Comparison of ENCODE assay signal across 20 mouse cellular contexts in the genomic region with DNA sequence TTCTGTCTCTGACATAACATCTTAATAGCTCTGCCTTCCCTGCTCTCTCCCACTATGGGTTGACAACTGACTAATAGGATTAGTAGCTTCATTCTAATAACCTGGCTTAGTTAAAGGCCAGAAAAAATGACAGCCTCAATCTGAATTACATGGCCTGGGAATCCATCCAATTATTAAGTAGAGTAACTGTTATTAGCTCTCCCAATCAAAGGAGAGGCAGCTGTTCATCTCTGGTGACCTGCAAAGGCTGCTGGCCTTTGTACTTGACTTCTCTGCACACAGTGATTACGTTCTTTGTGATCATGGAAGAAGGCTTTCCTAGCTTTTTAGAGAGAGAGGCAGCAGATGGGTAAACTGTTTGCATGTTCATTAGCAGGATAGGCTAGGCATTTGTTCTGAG.
DNase-seq lines count a peak whose midpoint lies in the region; ATAC-seq lines count a peak whose summit lies in the region.
"Had no signal": no experiment of that assay in that cellular context is flagged by ENCODE, and none has a peak within 500 bp of the region (broad histone marks: within the 10 kb centered on the region; RNA-seq: fewer than 3 reads in every experiment).

No protein-coding gene starts in this region.

- no peak overlapping the region for H3K4me2 ChIP-seq in forebrain, embryonic 14.5 days (ENCODE audit: low read length)
- H3K4me2 ChIP-seq in midbrain, embryonic 11.5 days = no peak overlapping the region
- no peak overlapping the region for H3K4me2 ChIP-seq in midbrain, embryonic 16.5 days (ENCODE audit: low read length)
- H3K4me2 ChIP-seq in midbrain, embryonic 14.5 days (ENCODE audit: low read length) = no peak overlapping the region
- H3K4me2 ChIP-seq: neural tube, embryonic 15.5 days had no signal

- peak; percentile 32; the same call in 1 of the 2 replicates for ATAC-seq in forebrain, embryonic 14.5 days
- ATAC-seq in midbrain, embryonic 11.5 days (ENCODE audit: low FRiP score) = peak; percentile 63
- no peak for ATAC-seq in midbrain, embryonic 16.5 days
- ATAC-seq in midbrain, embryonic 14.5 days (ENCODE audit: low FRiP score, low TSS enrichment) = peak; percentile 31; the same call in 1 of the 2 replicates
- ATAC-seq: inflammation-experienced regulatory T-cells, adult 6 months had no signal

- H3K27ac ChIP-seq in forebrain, embryonic 14.5 days (ENCODE audit: low read depth, low read length) = no peak overlapping the region
- no peak overlapping the region for H3K27ac ChIP-seq in forebrain, embryonic 10.5 days
- H3K27ac ChIP-seq in midbrain, embryonic 11.5 days (ENCODE audit: low read depth, low read length) = no peak overlapping the region
- no peak overlapping the region for H3K27ac ChIP-seq in midbrain, embryonic 16.5 days (ENCODE audit: low read length)
- no peak overlapping the region for H3K27ac ChIP-seq in midbrain, embryonic 14.5 days (replicated peaks; ENCODE audit: low read depth, low read length)
- H3K27ac ChIP-seq: liver, embryonic 14.5 days; neural tube, embryonic 15.5 days had no signal

- H3K36me3 ChIP-seq in forebrain, embryonic 14.5 days (ENCODE audit: control insufficient read depth, insufficient read depth, low read length) = no peaks in the 10 kb centered on the region
- H3K36me3 ChIP-seq in forebrain, embryonic 10.5 days (replicated peaks) = no peaks in the 10 kb centered on the region
- H3K36me3 ChIP-seq in midbrain, embryonic 11.5 days (ENCODE audit: control insufficient read depth, insufficient read depth, low read length) = no peaks in the 10 kb centered on the region
- H3K36me3 ChIP-seq in midbrain, embryonic 16.5 days (ENCODE audit: control insufficient read depth, insufficient read depth, low read length) = no peaks in the 10 kb centered on the region
- no peaks in the 10 kb centered on the region for H3K36me3 ChIP-seq in midbrain, embryonic 14.5 days (ENCODE audit: control insufficient read depth, insufficient read depth, low read length)
- H3K36me3 ChIP-seq: neural tube, embryonic 15.5 days had no signal

- DNase-seq in forebrain, embryonic 14.5 days (ENCODE audit: low spot score) = peak; percentile 56
- no peak for DNase-seq in forebrain, embryonic 10.5 days (ENCODE audit: extremely low spot score, low spot score)
- DNase-seq in midbrain, embryonic 11.5 days (ENCODE audit: low spot score, missing footprints) = no peak
- peak; percentile 51 for DNase-seq in midbrain, embryonic 14.5 days
- no peak for DNase-seq in c-Kit-positive CD71-positive TER-119-positive erythroid progenitor cells, embryonic 14.5 days (ENCODE audit: low spot score)
- no peak for DNase-seq in adrenal gland, postnatal 25 days
- DNase-seq: adrenal gland, postnatal 10 days; B cell, adult 2 months; cerebellum, adult 9-11 months; embryo, embryonic 11 days; gastrocnemius, postnatal 25 days; kidney, adult 8-10 months; kidney, postnatal 36 days; right cerebral cortex, adult 18-20 months; thymus, adult 18-20 months had no signal

- H3K4me3 ChIP-seq in forebrain, embryonic 14.5 days (ENCODE audit: low read depth, low read length) = no peak overlapping the region
- H3K4me3 ChIP-seq in forebrain, embryonic 10.5 days = no peak overlapping the region
- no peak overlapping the region for H3K4me3 ChIP-seq in midbrain, embryonic 11.5 days (ENCODE audit: low read depth, low read length)
- H3K4me3 ChIP-seq in midbrain, embryonic 16.5 days (ENCODE audit: low read depth, low read length) = no peak overlapping the region
- H3K4me3 ChIP-seq in midbrain, embryonic 14.5 days (replicated peaks; ENCODE audit: low read depth, low read length) = no peak overlapping the region
- H3K4me3 ChIP-seq: myocyte; neural tube, embryonic 15.5 days had no signal

- H3K9ac ChIP-seq in forebrain, embryonic 14.5 days (ENCODE audit: low read length) = no peak overlapping the region
- H3K9ac ChIP-seq in midbrain, embryonic 11.5 days (ENCODE audit: low read length) = no peak overlapping the region
- no peak overlapping the region for H3K9ac ChIP-seq in midbrain, embryonic 16.5 days (ENCODE audit: low read depth, low read length)
- no peak overlapping the region for H3K9ac ChIP-seq in midbrain, embryonic 14.5 days (replicated peaks; ENCODE audit: low read length)
- H3K9ac ChIP-seq: liver, embryonic 14.5 days; neural tube, embryonic 15.5 days had no signal

- H3K27me3 ChIP-seq in forebrain, embryonic 14.5 days (replicated peaks; ENCODE audit: control insufficient read depth, insufficient read depth, low read length) = no peaks in the 10 kb centered on the region
- H3K27me3 ChIP-seq in forebrain, embryonic 10.5 days (ENCODE audit: poor library complexity, severe bottlenecking) = no peaks in the 10 kb centered on the region
- H3K27me3 ChIP-seq in midbrain, embryonic 11.5 days (ENCODE audit: control insufficient read depth, insufficient read depth, low read length) = no peaks in the 10 kb centered on the region
- no peaks in the 10 kb centered on the region for H3K27me3 ChIP-seq in midbrain, embryonic 16.5 days (ENCODE audit: control insufficient read depth, insufficient read depth, low read depth, low read length)
- no peaks in the 10 kb centered on the region for H3K27me3 ChIP-seq in midbrain, embryonic 14.5 days (ENCODE audit: control insufficient read depth, insufficient read depth, low read length)
- H3K27me3 ChIP-seq: neural tube, embryonic 15.5 days had no signal

- no peaks in the 10 kb centered on the region for H3K9me3 ChIP-seq in forebrain, embryonic 14.5 days (replicated peaks; ENCODE audit: control insufficient read depth, low read length)
- H3K9me3 ChIP-seq in forebrain, embryonic 10.5 days = no peaks in the 10 kb centered on the region
- H3K9me3 ChIP-seq in midbrain, embryonic 11.5 days (ENCODE audit: control insufficient read depth, low read length) = no peaks in the 10 kb centered on the region
- H3K9me3 ChIP-seq in midbrain, embryonic 16.5 days (replicated peaks; ENCODE audit: control insufficient read depth, low read length, poor library complexity, severe bottlenecking) = no peaks in the 10 kb centered on the region
- no peaks in the 10 kb centered on the region for H3K9me3 ChIP-seq in midbrain, embryonic 14.5 days (ENCODE audit: control insufficient read depth, low read length)
- H3K9me3 ChIP-seq: neural tube, embryonic 15.5 days had no signal

- 17% methylated on average over 1 of the region's 1 CpGs for WGBS in forebrain, embryonic 14.5 days
- 45% methylated on average over 1 of the region's 1 CpGs for WGBS in forebrain, embryonic 10.5 days
- 25% methylated on average over 1 of the region's 1 CpGs for WGBS in midbrain, embryonic 11.5 days
- 10% methylated on average over 1 of the region's 1 CpGs for WGBS in midbrain, embryonic 16.5 days
- 2% methylated on average over 1 of the region's 1 CpGs for WGBS in midbrain, embryonic 14.5 days

- H3K4me1 ChIP-seq in forebrain, embryonic 14.5 days (ENCODE audit: control insufficient read depth, insufficient read depth, low read length) = no peaks in the 10 kb centered on the region
- H3K4me1 ChIP-seq in forebrain, embryonic 10.5 days = peaks cover 6% of the 10 kb centered on the region; the same call in 1 of the 2 replicates
- H3K4me1 ChIP-seq in midbrain, embryonic 11.5 days (ENCODE audit: control insufficient read depth, insufficient read depth, low read length) = no peaks in the 10 kb centered on the region
- H3K4me1 ChIP-seq in midbrain, embryonic 16.5 days (ENCODE audit: control insufficient read depth, insufficient read depth, low read length) = 0 out of 2 replicates have a peak, but pooled peaks cover 3% of the 10 kb centered on the region
- 0 out of 2 replicates have a peak, but pooled peaks cover 6% of the 10 kb centered on the region for H3K4me1 ChIP-seq in midbrain, embryonic 14.5 days (ENCODE audit: control insufficient read depth, insufficient read depth, low read length)
- H3K4me1 ChIP-seq: neural tube, embryonic 15.5 days had no signal

Comparison
In these comparisons a context has a peak if more than half of its experiments do, and no peak if none do; other contexts are left out.
1. DNase-seq: peak in forebrain, embryonic 14.5 days (single experiment) and midbrain, embryonic 14.5 days (single experiment); none in forebrain, embryonic 10.5 days (single experiment), midbrain, embryonic 11.5 days (single experiment), c-Kit-positive CD71-positive TER-119-positive erythroid progenitor cells, embryonic 14.5 days (single experiment) and adrenal gland, postnatal 25 days (single experiment).